Mouse (Mus musculus): ENCODE results near the gene Klhdc8b. TPM values are rescaled to one million over a fixed set of nuclear protein-coding genes. Genes with fewer than 3 reads are reported as not detected.

Gene Klhdc8b
- polyA plus RNA-seq, 1 experiment from 2014 or later: 17.2 TPM

GRCm38 (mm10) chr9:108460319-108461178 is 832 bp downstream of the Klhdc8b start, which contains the start of gene Ccdc71:
TSS of gene Ccdc71 (plus strand) at chr9:108460527.
- ATAC-seq (ENCODE audit: insufficient number of reproducible peaks, low FRiP score, low TSS enrichment, low read depth): peak; percentile 80
- WGBS: under 1% methylated on average over 48 of the region's 52 CpGs

DNA sequence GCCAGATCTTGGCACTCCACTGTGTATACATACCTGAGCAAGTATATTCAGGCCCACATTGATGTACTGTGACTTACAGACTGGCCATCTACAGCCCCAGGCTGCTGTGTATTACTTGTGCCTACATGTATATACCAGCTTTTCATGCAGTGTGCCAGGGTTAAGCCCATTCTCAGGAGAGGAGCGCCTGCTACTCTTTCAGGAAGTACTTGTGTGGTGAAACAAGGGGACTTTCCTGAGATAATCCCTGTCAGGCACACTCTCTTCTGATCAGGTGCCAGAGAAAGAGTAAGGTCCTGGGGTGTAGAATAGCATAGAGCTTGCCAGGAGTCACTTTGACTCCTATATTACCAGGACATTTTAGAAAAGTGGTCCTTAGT is 1.5 kb downstream of the Klhdc8b start:
- DNase-seq (ENCODE audit: low spot score) (no peak), ATAC-seq (ENCODE audit: insufficient number of reproducible peaks, low FRiP score, low TSS enrichment, low read depth) (peak; percentile 4; the same call in 1 of the 2 replicates)
- H3K27ac ChIP-seq (replicated peaks; ENCODE audit: low read depth, low read length): no peak overlapping the region
- no peaks in the 10 kb centered on the region for H3K27me3 ChIP-seq (ENCODE audit: control insufficient read depth, insufficient read depth, low read length)
- H3K4me1 ChIP-seq (ENCODE audit: control insufficient read depth, insufficient read depth, low read length): peaks cover 6% of the 10 kb centered on the region
- WGBS: 94% methylated on average over 1 of the region's 1 CpGs
- H3K4me3 ChIP-seq (ENCODE audit: low read depth, low read length): peak overlapping the region; percentile 73
- no peak overlapping the region for H3K4me2 ChIP-seq (ENCODE audit: low read depth, severe bottlenecking)
- H3K9ac ChIP-seq (ENCODE audit: low read length): no peak overlapping the region; the same call in 1 of the 2 replicates
- H3K36me3 ChIP-seq (ENCODE audit: control insufficient read depth, insufficient read depth, low read length): peaks cover 11% of the 10 kb centered on the region; the same call in 1 of the 2 replicates
- H3K9me3 ChIP-seq (ENCODE audit: control insufficient read depth, low read length): no peaks in the 10 kb centered on the region

More at GRCm38 (mm10) chr9:108460319-108461178, 832 bp downstream of the Klhdc8b start, which contains the start of gene Ccdc71:
- peak; percentile 93 for DNase-seq (ENCODE audit: low spot score)
- Histone ChIP-seq H3K9ac (ENCODE audit: low read length) (peak within 1 kb of the TSS; percentile 70), H3K4me2 (ENCODE audit: low read depth, severe bottlenecking) (peak within 1 kb of the TSS; percentile 82), H3K9me3 (ENCODE audit: control insufficient read depth, low read length) (no peaks in the 10 kb centered on the region), H3K27ac (replicated peaks; ENCODE audit: low read depth, low read length) (peak within 1 kb of the TSS; percentile 65), H3K4me3 (ENCODE audit: low read depth, low read length) (peak within 1 kb of the TSS; percentile 73), H3K36me3 (ENCODE audit: control insufficient read depth, insufficient read depth, low read length) (peaks cover 13% of the 10 kb centered on the region; the same call in 1 of the 2 replicates), H3K27me3 (ENCODE audit: control insufficient read depth, insufficient read depth, low read length) (no peaks in the 10 kb centered on the region), H3K4me1 (ENCODE audit: control insufficient read depth, insufficient read depth, low read length) (peaks cover 6% of the 10 kb centered on the region)

DNA sequence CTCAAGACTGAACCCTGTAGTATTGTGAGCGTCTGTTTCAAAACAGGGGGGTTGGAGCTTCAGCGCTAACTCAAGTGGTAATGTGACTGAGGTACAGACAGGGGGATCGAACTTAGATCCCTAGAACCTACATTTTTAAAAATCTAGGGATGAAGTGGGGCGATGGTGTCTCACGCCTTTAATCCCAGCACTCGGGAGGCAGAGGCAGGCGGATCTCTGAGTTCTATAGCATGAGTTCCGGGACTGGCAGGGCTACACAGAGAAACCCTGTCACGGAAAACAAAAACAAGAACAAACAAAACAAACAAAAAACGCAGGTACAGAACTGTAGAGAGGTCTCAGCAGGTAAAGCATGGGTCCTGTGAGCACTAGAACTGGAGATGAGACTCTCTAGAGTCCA is 4.4 kb downstream of the Klhdc8b start:
- Histone ChIP-seq H3K9ac (ENCODE audit: low read length) (no peak overlapping the region), H3K4me1 (ENCODE audit: control insufficient read depth, insufficient read depth, low read length) (peaks cover 6% of the 10 kb centered on the region), H3K27me3 (ENCODE audit: control insufficient read depth, insufficient read depth, low read length) (no peaks in the 10 kb centered on the region), H3K9me3 (ENCODE audit: control insufficient read depth, low read length) (no peaks in the 10 kb centered on the region), H3K36me3 (ENCODE audit: control insufficient read depth, insufficient read depth, low read length) (no peaks in the 10 kb centered on the region), H3K4me2 (ENCODE audit: low read depth, severe bottlenecking) (no peak overlapping the region), H3K27ac (replicated peaks; ENCODE audit: low read depth, low read length) (no peak overlapping the region), H3K4me3 (ENCODE audit: low read depth, low read length) (no peak overlapping the region)
- WGBS: 86% methylated on average over 10 of the region's 10 CpGs
- ATAC-seq (ENCODE audit: insufficient number of reproducible peaks, low FRiP score, low TSS enrichment, low read depth) (no peak), DNase-seq (ENCODE audit: low spot score) (no peak)

GRCm38 (mm10) chr9:108455747-108456571 is 5.4 kb downstream of the Klhdc8b start:
- Histone ChIP-seq H3K4me3 (ENCODE audit: low read depth, low read length) (no peak overlapping the region), H3K36me3 (ENCODE audit: control insufficient read depth, insufficient read depth, low read length) (no peaks in the 10 kb centered on the region), H3K27me3 (ENCODE audit: control insufficient read depth, insufficient read depth, low read length) (no peaks in the 10 kb centered on the region), H3K4me2 (ENCODE audit: low read depth, severe bottlenecking) (no peak overlapping the region), H3K9ac (ENCODE audit: low read length) (no peak overlapping the region), H3K27ac (replicated peaks; ENCODE audit: low read depth, low read length) (no peak overlapping the region), H3K9me3 (ENCODE audit: control insufficient read depth, low read length) (no peaks in the 10 kb centered on the region), H3K4me1 (ENCODE audit: control insufficient read depth, insufficient read depth, low read length) (peaks cover 6% of the 10 kb centered on the region)
- ATAC-seq (ENCODE audit: insufficient number of reproducible peaks, low FRiP score, low TSS enrichment, low read depth): no peak
- 75% methylated on average over 12 of the region's 12 CpGs for WGBS
- DNase-seq (ENCODE audit: low spot score): no peak

- Histone ChIP-seq H3K27me3 (ENCODE audit: control insufficient read depth, insufficient read depth, low read length) (no peaks in the 10 kb centered on the region), H3K36me3 (ENCODE audit: control insufficient read depth, insufficient read depth, low read length) (no peaks in the 10 kb centered on the region), H3K4me2 (ENCODE audit: low read depth, severe bottlenecking) (no peak overlapping the region), H3K9ac (ENCODE audit: low read length) (no peak overlapping the region), H3K4me1 (ENCODE audit: control insufficient read depth, insufficient read depth, low read length) (peaks cover 19% of the 10 kb centered on the region), H3K9me3 (ENCODE audit: control insufficient read depth, low read length) (no peaks in the 10 kb centered on the region), H3K4me3 (ENCODE audit: low read depth, low read length) (no peak overlapping the region), H3K27ac (replicated peaks; ENCODE audit: low read depth, low read length) (no peak overlapping the region)
- ATAC-seq (ENCODE audit: insufficient number of reproducible peaks, low FRiP score, low TSS enrichment, low read depth): no peak
- no peak for DNase-seq (ENCODE audit: low spot score)
- WGBS: 86% methylated on average over 6 of the region's 6 CpGs
These were observed 7.0 kb downstream of the Klhdc8b start for GRCm38 (mm10) chr9:108454429-108454828.

DNA sequence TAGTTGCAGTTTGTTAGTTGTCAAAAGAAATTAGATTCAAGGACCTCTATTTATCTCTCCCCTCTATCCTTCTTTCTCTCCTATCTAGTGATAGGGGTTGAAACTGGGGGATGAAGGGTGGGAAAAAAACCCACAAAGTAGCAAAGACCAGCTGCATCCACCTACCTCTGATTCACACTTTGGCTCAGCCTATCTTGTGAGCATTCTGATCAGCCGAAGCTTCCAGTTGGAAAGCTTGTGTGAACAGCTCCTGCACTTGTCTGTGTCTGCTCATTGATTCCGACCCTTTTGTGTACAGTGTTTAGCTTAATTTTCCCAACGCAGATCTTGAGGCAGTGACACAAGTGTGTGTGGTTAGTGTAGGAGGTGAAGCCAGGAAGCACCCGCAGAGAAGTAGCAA is 7.9 kb downstream of the Klhdc8b start:
- 88% methylated on average over 4 of the region's 4 CpGs for WGBS
- H3K36me3 ChIP-seq (ENCODE audit: control insufficient read depth, insufficient read depth, low read length): no peaks in the 10 kb centered on the region
- ATAC-seq (ENCODE audit: insufficient number of reproducible peaks, low FRiP score, low TSS enrichment, low read depth): no peak
- H3K4me3 ChIP-seq (ENCODE audit: low read depth, low read length): no peak overlapping the region
- no peaks in the 10 kb centered on the region for H3K9me3 ChIP-seq (ENCODE audit: control insufficient read depth, low read length)
- H3K4me1 ChIP-seq (ENCODE audit: control insufficient read depth, insufficient read depth, low read length): peaks cover 19% of the 10 kb centered on the region
- no peak overlapping the region for H3K9ac ChIP-seq (ENCODE audit: low read length)
- no peak overlapping the region for H3K27ac ChIP-seq (replicated peaks; ENCODE audit: low read depth, low read length)
- no peak overlapping the region for H3K4me2 ChIP-seq (ENCODE audit: low read depth, severe bottlenecking)
- no peaks in the 10 kb centered on the region for H3K27me3 ChIP-seq (ENCODE audit: control insufficient read depth, insufficient read depth, low read length)
- DNase-seq (ENCODE audit: low spot score): no peak

DNA sequence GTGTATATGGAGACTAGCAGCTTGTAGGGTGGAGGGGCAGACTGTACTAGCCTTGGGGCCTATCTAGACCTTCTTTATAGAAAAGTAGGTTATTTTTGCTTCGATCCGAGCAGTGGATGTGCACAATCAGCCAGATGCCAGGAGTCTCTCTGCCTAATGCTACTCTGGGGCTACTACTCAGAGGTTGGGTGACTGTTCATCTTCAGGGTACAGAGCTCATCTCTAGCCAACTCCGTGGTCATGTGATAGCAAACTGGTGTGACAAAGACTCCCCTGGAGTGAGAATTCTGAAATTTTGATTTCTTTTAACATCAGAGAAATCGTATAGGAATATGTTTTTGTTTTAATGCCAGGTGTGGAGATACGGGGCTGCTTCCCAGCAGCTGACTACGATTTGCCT is 8.5 kb downstream of the Klhdc8b start:
- no peaks in the 10 kb centered on the region for H3K36me3 ChIP-seq (ENCODE audit: control insufficient read depth, insufficient read depth, low read length)
- H3K4me3 ChIP-seq (ENCODE audit: low read depth, low read length): peak overlapping the region; percentile 50
- H3K4me1 ChIP-seq (ENCODE audit: control insufficient read depth, insufficient read depth, low read length): peaks cover 19% of the 10 kb centered on the region
- H3K9me3 ChIP-seq (ENCODE audit: control insufficient read depth, low read length): no peaks in the 10 kb centered on the region
- no peaks in the 10 kb centered on the region for H3K27me3 ChIP-seq (ENCODE audit: control insufficient read depth, insufficient read depth, low read length)
- DNase-seq (ENCODE audit: low spot score) (no peak), ATAC-seq (ENCODE audit: insufficient number of reproducible peaks, low FRiP score, low TSS enrichment, low read depth) (no peak; the same call in 1 of the 2 replicates)
- peak overlapping the region; percentile 95 for H3K4me2 ChIP-seq (ENCODE audit: low read depth, severe bottlenecking)
- no peak overlapping the region for H3K27ac ChIP-seq (replicated peaks; ENCODE audit: low read depth, low read length)
- WGBS: 54% methylated on average over 6 of the region's 6 CpGs
- H3K9ac ChIP-seq (ENCODE audit: low read length): peak overlapping the region; percentile 67

GRCm38 (mm10) chr9:108452291-108452906 is 9.0 kb downstream of the Klhdc8b start:
- H3K4me1 ChIP-seq (ENCODE audit: control insufficient read depth, insufficient read depth, low read length): peaks cover 19% of the 10 kb centered on the region
- ATAC-seq (ENCODE audit: insufficient number of reproducible peaks, low FRiP score, low TSS enrichment, low read depth) (peak; percentile 85), DNase-seq (ENCODE audit: low spot score) (peak; percentile 97)
- peak overlapping the region; percentile 67 for H3K9ac ChIP-seq (ENCODE audit: low read length)
- H3K36me3 ChIP-seq (ENCODE audit: control insufficient read depth, insufficient read depth, low read length): no peaks in the 10 kb centered on the region
- peak overlapping the region; percentile 50 for H3K4me3 ChIP-seq (ENCODE audit: low read depth, low read length)
- H3K27ac ChIP-seq (replicated peaks; ENCODE audit: low read depth, low read length): no peak overlapping the region
- H3K9me3 ChIP-seq (ENCODE audit: control insufficient read depth, low read length): no peaks in the 10 kb centered on the region
- no peaks in the 10 kb centered on the region for H3K27me3 ChIP-seq (ENCODE audit: control insufficient read depth, insufficient read depth, low read length)
- WGBS: under 1% methylated on average over 40 of the region's 40 CpGs
- peak overlapping the region; percentile 95 for H3K4me2 ChIP-seq (ENCODE audit: low read depth, severe bottlenecking)

Data from limb, embryonic 11.5 days (tissue).